Mouse (Mus musculus): ENCODE data around the gene Aldh18a1. TPM values are rescaled to one million over a fixed set of nuclear protein-coding genes. Genes with fewer than 3 reads are reported as not detected.
A peak's percentile ranks its signal among the peaks of the same experiment; 100 is the strongest.
"Not testable (repeated sequence)": the region's sequence is repeated elsewhere in the genome, so short reads cannot be mapped to it uniquely, and the experiment has no call there.

Aldh18a1 gene
- polyA plus RNA-seq, 1 experiment from 2014 or later, result 28.4 TPM

- Histone ChIP-seq H3K27me3 (ENCODE audit: insufficient read depth, low read length) (no peaks in the 10 kb centered on the region), H3K27ac (no peak overlapping the region), H3K4me2 (ENCODE audit: low read length) (no peak overlapping the region), H3K36me3 (ENCODE audit: insufficient read depth, low read length) (peaks cover 36% of the 10 kb centered on the region), H3K4me3 (replicated peaks; ENCODE audit: low read depth, low read length) (no peak overlapping the region), H3K4me1 (replicated peaks; ENCODE audit: insufficient read depth, low read length) (no peaks in the 10 kb centered on the region), H3K9me3 (replicated peaks; ENCODE audit: low read length) (no peaks in the 10 kb centered on the region; the same call in 1 of the 2 replicates), H3K9ac (ENCODE audit: low read depth, low read length) (no peak overlapping the region)
- 76% methylated on average over 9 of the region's 9 CpGs for WGBS
- DNase-seq (ENCODE audit: low spot score) (no peak), ATAC-seq (replicated peaks; ENCODE audit: low FRiP score, low read depth) (peak; percentile 68; the same call in 1 of the 2 replicates)
- TF ChIP-seq CTCF (IDR thresholded peaks at IDR 0.05; ENCODE audit: low read depth), result no peak
Observed at GRCm38 (mm10) chr19:40570726-40571125, 17.5 kb downstream of the Aldh18a1 start.

- no peak overlapping the region for H3K9ac ChIP-seq (ENCODE audit: low read depth, low read length)
- 91% methylated on average over 3 of the region's 3 CpGs for WGBS
- H3K4me2 ChIP-seq (ENCODE audit: low read length), result no peak overlapping the region
- no peaks in the 10 kb centered on the region for H3K27me3 ChIP-seq (ENCODE audit: insufficient read depth, low read length)
- H3K27ac ChIP-seq, result no peak overlapping the region
- no peak overlapping the region for H3K4me3 ChIP-seq (replicated peaks; ENCODE audit: low read depth, low read length)
- DNase-seq (ENCODE audit: low spot score) (no peak), ATAC-seq (replicated peaks; ENCODE audit: low FRiP score, low read depth) (no peak)
- no peak for TF ChIP-seq CTCF (IDR thresholded peaks at IDR 0.05; ENCODE audit: low read depth)
- H3K4me1 ChIP-seq (replicated peaks; ENCODE audit: insufficient read depth, low read length), result no peaks in the 10 kb centered on the region
- peaks cover 49% of the 10 kb centered on the region for H3K36me3 ChIP-seq (ENCODE audit: insufficient read depth, low read length)
- no peaks in the 10 kb centered on the region; the same call in 1 of the 2 replicates for H3K9me3 ChIP-seq (replicated peaks; ENCODE audit: low read length)
Observed at GRCm38 (mm10) chr19:40567616-40568015, 20.6 kb downstream of the Aldh18a1 start.

- ATAC-seq (replicated peaks; ENCODE audit: low FRiP score, low read depth) (no peak), DNase-seq (ENCODE audit: low spot score) (no peak)
- Histone ChIP-seq H3K4me2 (ENCODE audit: low read length) (no peak overlapping the region), H3K9ac (ENCODE audit: low read depth, low read length) (no peak overlapping the region), H3K27me3 (ENCODE audit: insufficient read depth, low read length) (no peaks in the 10 kb centered on the region), H3K9me3 (replicated peaks; ENCODE audit: low read length) (no peaks in the 10 kb centered on the region), H3K4me1 (replicated peaks; ENCODE audit: insufficient read depth, low read length) (no peaks in the 10 kb centered on the region), H3K27ac (no peak overlapping the region), H3K4me3 (replicated peaks; ENCODE audit: low read depth, low read length) (no peak overlapping the region), H3K36me3 (ENCODE audit: insufficient read depth, low read length) (peaks cover 44% of the 10 kb centered on the region)
- WGBS, result 85% methylated on average over 10 of the region's 10 CpGs
- TF ChIP-seq CTCF (IDR thresholded peaks at IDR 0.05; ENCODE audit: low read depth), result no peak
Observed at GRCm38 (mm10) chr19:40563880-40564645, 24.2 kb downstream of the Aldh18a1 start.

- WGBS, result 78% methylated on average over 13 of the region's 31 CpGs
- H3K36me3 ChIP-seq (ENCODE audit: insufficient read depth, low read length), result peaks cover 36% of the 10 kb centered on the region
- not testable (repeated sequence) for ATAC-seq (replicated peaks; ENCODE audit: low FRiP score, low read depth)
Observed at GRCm38 (mm10) chr19:40561521-40561920, 26.7 kb downstream of the Aldh18a1 start.

GRCm38 (mm10) chr19:40556029-40556428, 32.2 kb downstream of the Aldh18a1 start:
- Histone ChIP-seq H3K4me3 (replicated peaks; ENCODE audit: low read depth, low read length) (no peak overlapping the region), H3K4me1 (replicated peaks; ENCODE audit: insufficient read depth, low read length) (no peaks in the 10 kb centered on the region), H3K27ac (no peak overlapping the region), H3K27me3 (ENCODE audit: insufficient read depth, low read length) (no peaks in the 10 kb centered on the region), H3K36me3 (ENCODE audit: insufficient read depth, low read length) (peaks cover 15% of the 10 kb centered on the region; the same call in 1 of the 2 replicates), H3K9me3 (replicated peaks; ENCODE audit: low read length) (no peaks in the 10 kb centered on the region), H3K4me2 (ENCODE audit: low read length) (no peak overlapping the region), H3K9ac (ENCODE audit: low read depth, low read length) (no peak overlapping the region)
- 40% methylated on average over 7 of the region's 7 CpGs for WGBS
- DNase-seq (ENCODE audit: low spot score) (peak; percentile 60), ATAC-seq (replicated peaks; ENCODE audit: low FRiP score, low read depth) (no peak)
- no peak for TF ChIP-seq CTCF (IDR thresholded peaks at IDR 0.05; ENCODE audit: low read depth)

More at GRCm38 (mm10) chr19:40561521-40561920, 26.7 kb downstream of the Aldh18a1 start:
- H3K27me3 ChIP-seq (ENCODE audit: insufficient read depth, low read length); H3K9me3 ChIP-seq (replicated peaks; ENCODE audit: low read length); H3K9ac ChIP-seq (ENCODE audit: low read depth, low read length); H3K4me1 ChIP-seq (replicated peaks; ENCODE audit: insufficient read depth, low read length); H3K4me2 ChIP-seq (ENCODE audit: low read length); DNase-seq (ENCODE audit: low spot score); H3K4me3 ChIP-seq (replicated peaks; ENCODE audit: low read depth, low read length); H3K27ac ChIP-seq: not testable (repeated sequence)

- no peaks in the 10 kb centered on the region for H3K27me3 ChIP-seq (ENCODE audit: insufficient read depth, low read length)
- no peak overlapping the region for H3K4me2 ChIP-seq (ENCODE audit: low read length)
- no peak overlapping the region for H3K9ac ChIP-seq (ENCODE audit: low read depth, low read length)
- H3K4me3 ChIP-seq (replicated peaks; ENCODE audit: low read depth, low read length), result no peak overlapping the region
- peaks cover 15% of the 10 kb centered on the region; the same call in 1 of the 2 replicates for H3K36me3 ChIP-seq (ENCODE audit: insufficient read depth, low read length)
- no peak for TF ChIP-seq CTCF (IDR thresholded peaks at IDR 0.05; ENCODE audit: low read depth)
- DNase-seq (ENCODE audit: low spot score) (no peak), ATAC-seq (replicated peaks; ENCODE audit: low FRiP score, low read depth) (no peak)
- no peaks in the 10 kb centered on the region for H3K4me1 ChIP-seq (replicated peaks; ENCODE audit: insufficient read depth, low read length)
- no peak overlapping the region for H3K27ac ChIP-seq
- WGBS, result 91% methylated on average over 8 of the region's 8 CpGs
- H3K9me3 ChIP-seq (replicated peaks; ENCODE audit: low read length), result no peaks in the 10 kb centered on the region
Observed at GRCm38 (mm10) chr19:40555136-40555535, 33.1 kb downstream of the Aldh18a1 start.
